Mouse (Mus musculus) liver, adult 2 months (tissue): ENCODE data around the gene Tesmin. TPM values are rescaled to one million over a fixed set of nuclear protein-coding genes. Genes with fewer than 3 reads are reported as not detected.

Experiments used
- DNase-seq: peaks from one replicate; pipeline ENCODE4 v3.0.0-alpha.2; 2011; ENCODE audit warnings: low read depth, low spot score; ENCODE audit errors: extremely low read depth
- H3K27ac ChIP-seq: fragments of 200-500 bp; replicated peaks from 2 replicates; pipeline ENCODE4 v1.5.1; 2012; ENCODE audit warnings: low read depth, mild to moderate bottlenecking, control low read depth, inconsistent platforms, low read length; ENCODE audit not compliant: insufficient read depth
- H3K27me3 ChIP-seq: fragments of 200-500 bp; 2 replicates; pipeline ENCODE4 v1.6.1; 2012; ENCODE audit warnings: mild to moderate bottlenecking, moderate library complexity, low read length, inconsistent platforms; ENCODE audit not compliant: control insufficient read depth, insufficient read depth
- H3K36me3 ChIP-seq: fragments of 200-500 bp; 2 replicates; pipeline ENCODE4 v1.6.1; 2012; ENCODE audit warnings: low read length, inconsistent platforms; ENCODE audit not compliant: control insufficient read depth, insufficient read depth
- H3K4me1 ChIP-seq: fragments of 200-500 bp; 2 replicates; pipeline ENCODE4 v1.6.1; 2011; ENCODE audit warnings: low read length; ENCODE audit not compliant: control insufficient read depth, insufficient read depth
- H3K4me3 ChIP-seq: fragments of 200-500 bp; 2 replicates; pipeline ENCODE4 v1.5.1; 2011; ENCODE audit warnings: low read depth, mild to moderate bottlenecking, control low read depth, low read length, moderate library complexity; ENCODE audit not compliant: insufficient read depth
- H3K79me2 ChIP-seq: fragments of 200-500 bp; 2 replicates; pipeline ENCODE4 v1.6.1; 2012; ENCODE audit warnings: inconsistent platforms, mild to moderate bottlenecking, low read length, moderate library complexity; ENCODE audit not compliant: control insufficient read depth, insufficient read depth
- H3K9ac ChIP-seq: fragments of 200-500 bp; 2 replicates; pipeline ENCODE4 v1.6.1; 2012; ENCODE audit warnings: low read depth, mild to moderate bottlenecking, control low read depth, inconsistent platforms, low read length
- CTCF ChIP-seq: fragments of 200-500 bp; IDR thresholded peaks from 2 replicates; pipeline ENCODE4 v1.5.1; 2011; ENCODE audit warnings: low read depth, low read length, control low read depth
- POLR2A ChIP-seq: fragments of 200-500 bp; IDR thresholded peaks from 2 replicates; pipeline ENCODE4 v1.6.1; 2011; ENCODE audit warnings: low read length, control low read depth; ENCODE audit not compliant: insufficient read depth; ENCODE audit errors: extremely low read depth
- WGBS: fragments of 180-500 bp; shearing (Covaris S2); methylation state at CpG from one replicate; pipeline ENCODE4 v1.1.7; 2018; 5-methylcytosine and 5-hydroxymethylcytosine counted together
- polyA plus RNA-seq: library from polyadenylated mRNA; depleted of rRNA; stranded (reverse); fragments of >200 nt; gene quantifications from 2 replicates; pipeline ENCODE4 v1.2.3, GENCODE M21; 2012
- total RNA-seq: library from RNA; depleted of rRNA; stranded (reverse); fragments of >200 nt; gene quantifications from 2 replicates; pipeline ENCODE4 v1.2.3, GENCODE M21; 2014

Tesmin gene
- total and polyA plus RNA-seq, 2 experiments, result 0.33 to 0.46 TPM

GRCm38 (mm10) chr19:3376966-3377715, 11.5 kb upstream of the Tesmin start:
- Histone ChIP-seq H3K4me1 (no peaks in the 10 kb centered on the region), H3K27me3 (no peaks in the 10 kb centered on the region), H3K27ac (peak overlapping the region; percentile 18; the same call in 1 of the 2 replicates), H3K36me3 (peaks cover 86% of the 10 kb centered on the region), H3K9ac (no peak overlapping the region), H3K79me2 (no peaks in the 10 kb centered on the region), H3K4me3 (no peak overlapping the region)
- WGBS, result 43% methylated on average over 4 of the region's 4 CpGs
- no peak for TF ChIP-seq CTCF
- no peak for TF ChIP-seq POLR2A
- no peak for DNase-seq

- Histone ChIP-seq H3K79me2 (no peaks in the 10 kb centered on the region), H3K36me3 (peaks cover 82% of the 10 kb centered on the region), H3K4me1 (no peaks in the 10 kb centered on the region), H3K27me3 (no peaks in the 10 kb centered on the region), H3K9ac (no peak overlapping the region), H3K4me3 (no peak overlapping the region), H3K27ac (0 out of 2 replicates have a peak overlapping the region, but pooled peaks have one; percentile 11)
- TF ChIP-seq CTCF (no peak), POLR2A (no peak)
- WGBS, result 86% methylated on average over 3 of the region's 3 CpGs
- no peak for DNase-seq
Measured at GRCm38 (mm10) chr19:3378614-3379013, 10.0 kb upstream of the Tesmin start.

- Histone ChIP-seq H3K36me3 (peaks cover 31% of the 10 kb centered on the region), H3K4me3 (no peak overlapping the region), H3K27me3 (no peaks in the 10 kb centered on the region), H3K4me1 (peaks cover 2% of the 10 kb centered on the region), H3K9ac (no peak overlapping the region), H3K79me2 (no peaks in the 10 kb centered on the region), H3K27ac (no peak overlapping the region)
- no peak for DNase-seq
- TF ChIP-seq POLR2A, result no peak
- no peak for TF ChIP-seq CTCF
- 52% methylated on average over 6 of the region's 6 CpGs for WGBS
Measured at GRCm38 (mm10) chr19:3388061-3388460, 596 bp upstream of the Tesmin start.

DNA sequence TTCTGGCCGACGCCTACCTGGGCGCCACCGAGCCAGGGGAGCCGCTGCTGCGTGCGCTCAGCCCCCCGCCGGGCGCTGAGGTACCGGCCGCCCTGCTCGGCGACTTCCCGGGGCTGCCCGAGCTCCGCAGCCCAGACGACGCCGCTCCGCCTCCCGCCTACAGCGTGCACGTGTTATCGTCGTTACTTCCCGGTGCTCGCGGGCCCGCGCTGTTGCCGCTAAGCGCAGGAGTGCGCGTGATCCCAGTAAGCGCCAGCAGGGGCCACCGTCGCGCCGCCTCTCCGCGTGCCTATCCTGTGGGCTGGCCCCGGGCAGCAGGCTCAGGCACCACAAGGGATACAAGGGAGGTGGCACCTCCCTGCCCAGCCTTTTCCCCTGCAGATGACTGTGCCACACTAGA, 432 bp downstream of the Tesmin start:
- peak overlapping the region; percentile 61 for H3K27ac ChIP-seq
- under 1% methylated on average over 43 of the region's 43 CpGs for WGBS

GRCm38 (mm10) chr19:3392384-3392783, 3.7 kb downstream of the Tesmin start:
- H3K9ac ChIP-seq, result no peak overlapping the region
- 100% methylated on average over 1 of the region's 1 CpGs for WGBS
- H3K27me3 ChIP-seq, result no peaks in the 10 kb centered on the region
- peaks cover 2% of the 10 kb centered on the region for H3K4me1 ChIP-seq
- no peaks in the 10 kb centered on the region for H3K79me2 ChIP-seq
- no peak overlapping the region for H3K27ac ChIP-seq
- no peak overlapping the region for H3K4me3 ChIP-seq
- TF ChIP-seq CTCF (no peak), POLR2A (no peak)
- no peaks in the 10 kb centered on the region for H3K36me3 ChIP-seq
- DNase-seq, result no peak

More for the DNA sequence above, 432 bp downstream of the Tesmin start:
- TF ChIP-seq POLR2A (no peak), CTCF (peak; percentile 83)
- DNase-seq, result peak; percentile 61
- peaks cover 24% of the 10 kb centered on the region for H3K36me3 ChIP-seq
- peak overlapping the region; percentile 48; the same call in 1 of the 2 replicates for H3K4me3 ChIP-seq
- no peaks in the 10 kb centered on the region for H3K79me2 ChIP-seq
- H3K9ac ChIP-seq, result peak overlapping the region; percentile 68
- no peaks in the 10 kb centered on the region for H3K27me3 ChIP-seq
- peaks cover 2% of the 10 kb centered on the region for H3K4me1 ChIP-seq

- Histone ChIP-seq H3K27me3 (no peaks in the 10 kb centered on the region), H3K36me3 (no peaks in the 10 kb centered on the region), H3K9ac (no peak overlapping the region), H3K4me1 (peaks cover 2% of the 10 kb centered on the region), H3K27ac (no peak overlapping the region), H3K4me3 (no peak overlapping the region), H3K79me2 (no peaks in the 10 kb centered on the region)
- WGBS, result 91% methylated on average over 3 of the region's 3 CpGs
- TF ChIP-seq CTCF, result no peak
- no peak for TF ChIP-seq POLR2A
- no peak for DNase-seq
Measured at GRCm38 (mm10) chr19:3394216-3394615, 5.6 kb downstream of the Tesmin start.
